Mouse (Mus musculus) kidney, postnatal 0 days (tissue): ENCODE results near the gene Myo16. TPM values are rescaled to one million over a fixed set of nuclear protein-coding genes. Genes with fewer than 3 reads are reported as not detected.

Experiments used
- ATAC-seq: fragments of 200-750 bp; cut with Nextera tagmentation; replicated peaks from 2 replicates; pipeline ENCODE4 v1.8.0; 2017; ENCODE audit warnings: low read depth, moderate number of reproducible peaks, moderate TSS enrichment, moderate library complexity; ENCODE audit not compliant: low FRiP score
- DNase-seq: peaks from one replicate; pipeline ENCODE4 v3.0.0-alpha.2; 2016; ENCODE audit warnings: low spot score
- H3K27ac ChIP-seq: fragments of 300-500 bp; sonication (generic); 2 replicates; pipeline ENCODE4 v1.5.1; 2014; ENCODE audit warnings: mild to moderate bottlenecking
- H3K27me3 ChIP-seq: fragments of 300-500 bp; sonication (generic); 2 replicates; pipeline ENCODE4 v1.6.1; 2014; ENCODE audit warnings: low read length, mixed read lengths; ENCODE audit not compliant: insufficient read depth
- H3K36me3 ChIP-seq: fragments of 300-500 bp; sonication (generic); 2 replicates; pipeline ENCODE4 v1.6.1; 2014; ENCODE audit warnings: low read length, mixed read lengths; ENCODE audit not compliant: insufficient read depth
- H3K4me1 ChIP-seq: fragments of 300-500 bp; sonication (generic); replicated peaks from 2 replicates; pipeline ENCODE4 v1.6.1; 2014; ENCODE audit warnings: antibody characterized with exemption, low read length, mixed read lengths; ENCODE audit not compliant: insufficient read depth
- H3K4me2 ChIP-seq: fragments of 300-500 bp; sonication (generic); 2 replicates; pipeline ENCODE4 v1.6.1; 2014; ENCODE audit warnings: mild to moderate bottlenecking, low read length, moderate library complexity, mixed read lengths
- H3K4me3 ChIP-seq: fragments of 300-500 bp; sonication (generic); replicated peaks from 2 replicates; pipeline ENCODE4 v1.5.1; 2014; ENCODE audit warnings: low read depth, low read length
- H3K9ac ChIP-seq: fragments of 300-500 bp; sonication (generic); 2 replicates; pipeline ENCODE4 v1.6.1; 2014; ENCODE audit warnings: low read depth, low read length
- H3K9me3 ChIP-seq: fragments of 300-500 bp; sonication (generic); replicated peaks from 2 replicates; pipeline ENCODE4 v1.6.1; 2016; ENCODE audit warnings: low read length, inconsistent platforms, mixed read lengths
- CTCF ChIP-seq: IDR thresholded peaks from 2 replicates; pipeline ENCODE4 v1.5.1; 2016; ENCODE audit warnings: antibody characterized with exemption, low read depth, mild to moderate bottlenecking, moderate library complexity
- WGBS: fragments of 180-500 bp; shearing (Covaris S2); extraction: QIAGEN DNeasy Blood & Tissue Kit; methylation state at CpG from one replicate; pipeline ENCODE4 v1.1.7; 2014; 5-methylcytosine and 5-hydroxymethylcytosine counted together
- polyA plus RNA-seq: library from polyadenylated mRNA; unstranded; fragments of >200 nt; fragmentation: Nextera tagmentation; extraction: Ambion mirVana; gene quantifications from 2 replicates; pipeline ENCODE4 v1.2.1, GENCODE M21; 2015

Myo16 gene
- polyA plus RNA-seq, 1 experiment from 2014 or later: 0.08 TPM

GRCm38 (mm10) chr8:10501750-10502149, 348.0 kb downstream of the Myo16 start:
- WGBS: 92% methylated on average over 3 of the region's 3 CpGs
- H3K4me3 ChIP-seq: no peak overlapping the region
- H3K4me1 ChIP-seq: no peaks in the 10 kb centered on the region
- no peak for TF ChIP-seq CTCF
- H3K9ac ChIP-seq: no peak overlapping the region
- no peaks in the 10 kb centered on the region for H3K9me3 ChIP-seq
- no peaks in the 10 kb centered on the region for H3K27me3 ChIP-seq
- ATAC-seq (no peak), DNase-seq (no peak)
- no peak overlapping the region for H3K27ac ChIP-seq
- no peak overlapping the region for H3K4me2 ChIP-seq
- H3K36me3 ChIP-seq: no peaks in the 10 kb centered on the region

- no peak overlapping the region for H3K4me2 ChIP-seq
- 78% methylated on average over 3 of the region's 3 CpGs for WGBS
- H3K9ac ChIP-seq: no peak overlapping the region
- H3K27me3 ChIP-seq: no peaks in the 10 kb centered on the region
- TF ChIP-seq CTCF: no peak
- no peak overlapping the region for H3K4me3 ChIP-seq
- no peaks in the 10 kb centered on the region for H3K4me1 ChIP-seq
- no peak for ATAC-seq
- H3K9me3 ChIP-seq: no peaks in the 10 kb centered on the region
- no peak for DNase-seq
- no peak overlapping the region for H3K27ac ChIP-seq
- H3K36me3 ChIP-seq: no peaks in the 10 kb centered on the region
These were observed 358.4 kb downstream of the Myo16 start for GRCm38 (mm10) chr8:10512105-10512504.

- no peaks in the 10 kb centered on the region for H3K4me1 ChIP-seq
- no peaks in the 10 kb centered on the region for H3K36me3 ChIP-seq
- no peak overlapping the region for H3K4me3 ChIP-seq
- no peaks in the 10 kb centered on the region for H3K9me3 ChIP-seq
- no peak overlapping the region for H3K9ac ChIP-seq
- ATAC-seq (no peak), DNase-seq (no peak)
- no peak for TF ChIP-seq CTCF
- WGBS: 47% methylated on average over 8 of the region's 8 CpGs
- no peak overlapping the region for H3K27ac ChIP-seq
- no peaks in the 10 kb centered on the region for H3K27me3 ChIP-seq
- no peak overlapping the region for H3K4me2 ChIP-seq
These were observed 363.7 kb downstream of the Myo16 start for GRCm38 (mm10) chr8:10517381-10517780.

- Histone ChIP-seq H3K4me1 (no peaks in the 10 kb centered on the region), H3K27ac (no peak overlapping the region), H3K9me3 (no peaks in the 10 kb centered on the region), H3K27me3 (no peaks in the 10 kb centered on the region), H3K4me2 (no peak overlapping the region), H3K9ac (no peak overlapping the region), H3K4me3 (no peak overlapping the region), H3K36me3 (no peaks in the 10 kb centered on the region)
- DNase-seq: no peak
- TF ChIP-seq CTCF: no peak
- no peak for ATAC-seq
- WGBS: 69% methylated on average over 7 of the region's 7 CpGs
These were observed 365.6 kb downstream of the Myo16 start for GRCm38 (mm10) chr8:10519276-10519675.

GRCm38 (mm10) chr8:10521463-10521862, 367.8 kb downstream of the Myo16 start:
- no peaks in the 10 kb centered on the region for H3K36me3 ChIP-seq
- no peak overlapping the region for H3K4me2 ChIP-seq
- no peak overlapping the region for H3K9ac ChIP-seq
- TF ChIP-seq CTCF: no peak
- H3K27ac ChIP-seq: no peak overlapping the region
- H3K27me3 ChIP-seq: no peaks in the 10 kb centered on the region
- no peaks in the 10 kb centered on the region for H3K9me3 ChIP-seq
- no peak overlapping the region for H3K4me3 ChIP-seq
- 67% methylated on average over 4 of the region's 4 CpGs for WGBS
- no peak for DNase-seq
- ATAC-seq: no peak
- H3K4me1 ChIP-seq: no peaks in the 10 kb centered on the region

- WGBS: 65% methylated on average over 4 of the region's 4 CpGs
- Histone ChIP-seq H3K36me3 (no peaks in the 10 kb centered on the region), H3K27me3 (no peaks in the 10 kb centered on the region), H3K4me3 (no peak overlapping the region), H3K4me1 (no peaks in the 10 kb centered on the region), H3K4me2 (no peak overlapping the region), H3K9ac (no peak overlapping the region), H3K27ac (no peak overlapping the region), H3K9me3 (no peaks in the 10 kb centered on the region)
- DNase-seq (no peak), ATAC-seq (no peak)
- TF ChIP-seq CTCF: no peak
These were observed 372.0 kb downstream of the Myo16 start for GRCm38 (mm10) chr8:10525686-10526085.

GRCm38 (mm10) chr8:10526616-10527015, 372.9 kb downstream of the Myo16 start:
- TF ChIP-seq CTCF: no peak
- H3K9ac ChIP-seq: no peak overlapping the region
- H3K4me3 ChIP-seq: no peak overlapping the region
- H3K36me3 ChIP-seq: no peaks in the 10 kb centered on the region
- no peaks in the 10 kb centered on the region for H3K27me3 ChIP-seq
- no peaks in the 10 kb centered on the region for H3K9me3 ChIP-seq
- H3K4me2 ChIP-seq: no peak overlapping the region
- H3K4me1 ChIP-seq: no peaks in the 10 kb centered on the region
- DNase-seq: no peak
- ATAC-seq: no peak
- WGBS: 74% methylated on average over 5 of the region's 5 CpGs
- H3K27ac ChIP-seq: no peak overlapping the region
